Mouse (Mus musculus) CH12.LX (cell line): Measurements from ENCODE around the gene Tmem255b.

Experiments used
- CTCF ChIP-seq, 2 experiments: IDR thresholded peaks in 1 of 2; conservative IDR thresholded peaks in 1 of 2; 2 replicates each; pipeline ENCODE4 v1.5.1; 2011 to 2012; ENCODE audit warnings: low read depth in 2 of 2, low read length in 2 of 2, improper control_type of control experiment in 1 of 2, inconsistent platforms in 1 of 2, mild to moderate bottlenecking in 1 of 2, moderate library complexity in 1 of 2
- HCFC1 ChIP-seq: IDR thresholded peaks from 2 replicates; pipeline ENCODE4 v1.6.1; 2012; ENCODE audit warnings: low read depth, mild to moderate bottlenecking, inconsistent platforms, low read length, improper control_type of control experiment
- MAX ChIP-seq: IDR thresholded peaks from 2 replicates; pipeline ENCODE4 v1.6.1; 2011; ENCODE audit warnings: low read length, improper control_type of control experiment
- POLR2A ChIP-seq: IDR thresholded peaks from 2 replicates; pipeline ENCODE4 v1.6.1; 2011; ENCODE audit warnings: low read depth, mild to moderate bottlenecking, improper control_type of control experiment, low read length
- RCOR1 ChIP-seq: conservative IDR thresholded peaks from 2 replicates; pipeline ENCODE4 v1.6.1; 2012; ENCODE audit warnings: low read depth, mild to moderate bottlenecking, inconsistent platforms, low read length, improper control_type of control experiment
- SIN3A ChIP-seq: IDR thresholded peaks from 2 replicates; pipeline ENCODE4 v1.6.1; 2012; ENCODE audit warnings: low read length, improper control_type of control experiment, inconsistent platforms
- USF2 ChIP-seq: conservative IDR thresholded peaks from 2 replicates; pipeline ENCODE4 v1.6.1; 2011; ENCODE audit warnings: low read depth, low read length, improper control_type of control experiment
- ZKSCAN1 ChIP-seq: IDR thresholded peaks from 2 replicates; pipeline ENCODE4 v1.6.1; 2012; ENCODE audit warnings: low read depth, inconsistent platforms, low read length, improper control_type of control experiment, borderline replicate concordance

- TF ChIP-seq SIN3A (no peak), CTCF (conservative IDR thresholded peaks at IDR 0.05 in 1 of 2, IDR thresholded peaks at IDR 0.05 in 1 of 2; ENCODE audit: low read depth in 2 of 2, low read length in 2 of 2) (no peak), HCFC1 (no peak), USF2 (no peak), MAX (no peak), ZKSCAN1 (no peak), RCOR1 (no peak), POLR2A (no peak)
Observed at GRCm38 (mm10) chr8:13481596-13481995, 46.6 kb downstream of the Tmem255b start.
